Mouse (Mus musculus) CH12F3 (cell line): ENCODE measurements around the gene Cyb561.

Source experiments
- in situ Hi-C: fragments of 300-500 bp; cut with MboI; formaldehyde crosslinking; loops from 2 replicates; pipeline ENCODE4 v1.14.3; 2020; ENCODE audit warnings: low sequenced_read_pairs

Cyb561 gene

GRCm38 (mm10) chr11:105952911-105953386 lies at the start of gene Cyb561:
Gene Cyb561 (minus strand): TSS chr11:105953336.
- in situ Hi-C loops = no loop called here

- in situ Hi-C loops = no loop called here
These were observed 48.6 kb upstream of the Cyb561 start for GRCm38 (mm10) chr11:106001718-106002117.

GRCm38 (mm10) chr11:106000062-106000461 lies 46.9 kb upstream of the Cyb561 start:
- in situ Hi-C loops = no loop called here

- in situ Hi-C loops = no loop called here
These were observed 41.2 kb upstream of the Cyb561 start, which contains the start of gene Ace3 for GRCm38 (mm10) chr11:105994375-105994774. Gene Ace3 (plus strand): TSS chr11:105994675.

- in situ Hi-C loops = no loop called here
These were observed 37.1 kb upstream of the Cyb561 start for GRCm38 (mm10) chr11:105990231-105990630.

GRCm38 (mm10) chr11:105989446-105989845 lies 36.3 kb upstream of the Cyb561 start:
- in situ Hi-C loops = no loop called here

- in situ Hi-C loops = no loop called here
These were observed 34.3 kb upstream of the Cyb561 start for GRCm38 (mm10) chr11:105987446-105987845.

GRCm38 (mm10) chr11:105984452-105984851 lies 31.3 kb upstream of the Cyb561 start:
- in situ Hi-C loops = no loop called here

GRCm38 (mm10) chr11:105978634-105979033 lies 25.5 kb upstream of the Cyb561 start:
- in situ Hi-C loops = no loop called here

GRCm38 (mm10) chr11:105978232-105978631 lies 25.1 kb upstream of the Cyb561 start:
- in situ Hi-C loops = no loop called here

- in situ Hi-C loops = no loop called here
These were observed 22.5 kb upstream of the Cyb561 start for GRCm38 (mm10) chr11:105975636-105976035.

- in situ Hi-C loops = no loop called here
These were observed 21.9 kb upstream of the Cyb561 start for GRCm38 (mm10) chr11:105975050-105975449.

- in situ Hi-C loops = no loop called here
These were observed 21.5 kb upstream of the Cyb561 start for GRCm38 (mm10) chr11:105974593-105974992.

GRCm38 (mm10) chr11:105969516-105969915 lies 16.4 kb upstream of the Cyb561 start:
- in situ Hi-C loops = no loop called here

- in situ Hi-C loops = no loop called here
These were observed 15.8 kb upstream of the Cyb561 start for GRCm38 (mm10) chr11:105968948-105969347.

- in situ Hi-C loops = no loop called here
These were observed 14.8 kb upstream of the Cyb561 start, which contains the start of gene Ace for GRCm38 (mm10) chr11:105967741-105968574. Gene Ace (plus strand): TSS chr11:105967945.

- in situ Hi-C loops = no loop called here
These were observed 13.2 kb upstream of the Cyb561 start for GRCm38 (mm10) chr11:105966288-105966687.

GRCm38 (mm10) chr11:105964691-105965090 lies 11.6 kb upstream of the Cyb561 start:
- in situ Hi-C loops = no loop called here

- in situ Hi-C loops = no loop called here
These were observed 6.2 kb upstream of the Cyb561 start for GRCm38 (mm10) chr11:105959355-105959754.

GRCm38 (mm10) chr11:105958566-105958965 lies 5.4 kb upstream of the Cyb561 start:
- in situ Hi-C loops = no loop called here

GRCm38 (mm10) chr11:105957501-105957900 lies 4.4 kb upstream of the Cyb561 start:
- in situ Hi-C loops = no loop called here

- in situ Hi-C loops = no loop called here
These were observed 2.8 kb upstream of the Cyb561 start for GRCm38 (mm10) chr11:105955815-105956430.
